Mouse (Mus musculus): ENCODE measurements around the gene Tyw3.

DNA sequence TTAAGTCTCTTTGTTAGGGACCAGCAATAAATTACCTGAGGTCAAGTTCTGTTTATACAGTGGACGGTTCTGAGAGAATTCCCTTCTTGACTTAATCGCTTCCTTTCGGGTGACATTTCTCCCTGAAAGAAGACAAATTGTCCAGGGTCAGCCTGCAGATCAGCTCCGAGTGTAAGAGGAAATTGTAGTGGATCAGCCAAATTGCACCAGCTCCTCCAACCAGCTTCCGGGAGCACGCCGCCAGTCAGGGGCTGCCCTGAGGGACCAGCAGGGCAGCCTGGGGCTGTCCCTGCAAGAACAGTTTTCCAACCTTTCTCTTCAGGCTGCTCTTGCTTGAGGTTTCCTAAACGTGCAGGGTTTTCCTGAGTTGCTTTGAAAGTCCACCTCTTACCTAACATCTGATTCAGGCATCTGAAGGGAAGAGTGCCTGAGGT, 48.0 kb downstream of the Tyw3 start:
- TF ChIP-seq POLR2A (IDR thresholded peaks at IDR 0.05; ENCODE audit: insufficient read depth, low read length) (no peak), CTCF (IDR thresholded peaks at IDR 0.05; ENCODE audit: low read depth, low read length) (no peak), EP300 (IDR thresholded peaks at IDR 0.05; ENCODE audit: insufficient read depth, low read depth, low read length) (no peak)
